Mouse (Mus musculus) cerebellum, adult 2 months (tissue): ENCODE results near the gene Nek2.

Source experiments
- CTCF ChIP-seq: fragments of 200-500 bp; IDR thresholded peaks from 2 replicates; pipeline ENCODE4 v1.5.1; 2011; ENCODE audit warnings: low read depth, mild to moderate bottlenecking, control low read depth, low read length, moderate library complexity, borderline replicate concordance; ENCODE audit not compliant: insufficient read depth
- POLR2A ChIP-seq: fragments of 200-500 bp; IDR thresholded peaks from 2 replicates; pipeline ENCODE4 v1.6.1; 2011; ENCODE audit warnings: low read length, control low read depth, borderline replicate concordance; ENCODE audit not compliant: insufficient read depth

DNA sequence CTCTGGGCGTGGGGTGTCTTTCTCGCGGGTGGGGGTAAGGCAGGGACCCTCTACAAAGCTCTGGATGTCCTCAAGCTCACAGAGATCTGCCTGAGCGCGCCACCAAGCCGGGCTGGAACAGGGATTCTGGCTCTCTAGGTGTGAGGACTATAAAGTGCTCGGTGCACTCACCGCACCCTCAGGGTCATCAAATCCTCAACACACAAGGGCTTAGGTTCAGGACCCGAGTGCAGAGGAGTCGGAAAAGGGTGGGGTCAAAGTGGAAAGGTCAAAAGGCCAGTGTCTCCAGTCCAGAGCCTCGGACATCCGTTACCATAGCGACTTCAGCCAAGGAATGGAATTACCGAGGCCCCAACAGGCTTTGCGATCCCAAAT lies 306 bp upstream of the Nek2 start:
- TF ChIP-seq CTCF = no peak
- TF ChIP-seq POLR2A = no peak
